In genomic region chr6:85159092-85159760, GRCm38 (mm10) we compare ENCODE assay signal across 9 mouse cellular contexts. TPM values are rescaled to one million over a fixed set of nuclear protein-coding genes. Genes with fewer than 3 reads are reported as not detected.
DNase-seq lines count a peak whose midpoint lies in the region; ATAC-seq and TF ChIP-seq lines count a peak whose summit lies in the region.
"Not testable (repeated sequence)": the region's sequence is repeated elsewhere in the genome, so short reads cannot be mapped to it uniquely, and the experiment has no call there.
"Had no signal": no experiment of that assay in that cellular context is flagged by ENCODE, and none has a peak within 500 bp of the region (broad histone marks: within the 10 kb centered on the region; RNA-seq: fewer than 3 reads in every experiment).

No protein-coding gene starts in this region.

- in situ Hi-C loops in ES-E14 (cut with MboI; ENCODE audit: low sequenced_read_pairs in 2 of 2, unreplicated experiment in 2 of 2) = loop anchor here in 1 of 2 experiments (25.0 kb wide), 1 partner anchor 253 kb away; the partner anchor contains the start of gene Noto

- H3K4me3 ChIP-seq in ES-E14 (ENCODE audit: insufficient read depth in 1 of 2, low read depth in 1 of 2, low read length in 2 of 2, poor library complexity in 1 of 2, severe bottlenecking in 1 of 2); forebrain, embryonic 14.5 days (ENCODE audit: low read depth, low read length); hindbrain, embryonic 12.5 days; lung, postnatal 0 days (ENCODE audit: low read depth, low read length): not testable (repeated sequence)

- WGBS in forebrain, embryonic 14.5 days = 10% methylated on average over 6 of the region's 6 CpGs
- WGBS in hindbrain, embryonic 12.5 days = 18% methylated on average over 6 of the region's 6 CpGs
- 19% methylated on average over 6 of the region's 6 CpGs for WGBS in lung, postnatal 0 days

- H3K9me3 ChIP-seq in ES-E14 (ENCODE audit: control insufficient read depth, insufficient read depth, low read depth, low read length); forebrain, embryonic 14.5 days (replicated peaks; ENCODE audit: control insufficient read depth, low read length); hindbrain, embryonic 12.5 days (replicated peaks); lung, postnatal 0 days (ENCODE audit: low read length): not testable (repeated sequence)

- peak; percentile 40 for DNase-seq in ES-E14 (ENCODE audit: low read depth, low spot score)
- peak; percentile 58 to 71 for DNase-seq in cerebellum, adult 18-20 months
- DNase-seq in forebrain, embryonic 14.5 days (ENCODE audit: low spot score) = peak; percentile 79
- peak; percentile 34 to 71 for DNase-seq in layer of hippocampus, adult 18-20 months (ENCODE audit: low spot score in 2 of 2)
- DNase-seq in lung, postnatal 0 days (ENCODE audit: low spot score) = peak; percentile 52
- DNase-seq in ovary, postnatal 14 days (ENCODE audit: low spot score) = peak; percentile 55
- peak; percentile 53 for DNase-seq in thymus, postnatal 14 days

- not testable (repeated sequence) for TF ChIP-seq EP300 in lung, postnatal 0 days (IDR thresholded peaks at IDR 0.05)

- peak; percentile 76 for TF ChIP-seq CTCF in lung, postnatal 0 days (IDR thresholded peaks at IDR 0.05)

- H3K27ac ChIP-seq in ES-E14 (ENCODE audit: insufficient read depth, low read depth, low read length, poor library complexity, severe bottlenecking); forebrain, embryonic 14.5 days (ENCODE audit: low read depth, low read length); hindbrain, embryonic 12.5 days; lung, postnatal 0 days (ENCODE audit: low read length): not testable (repeated sequence)

- not testable (repeated sequence) for H3K4me2 ChIP-seq in forebrain, embryonic 14.5 days (ENCODE audit: low read length); hindbrain, embryonic 12.5 days (replicated peaks); lung, postnatal 0 days (replicated peaks; ENCODE audit: low read depth, low read length)

- ATAC-seq in forebrain, embryonic 14.5 days = peak; percentile 64
- peak; percentile 42 for ATAC-seq in hindbrain, embryonic 12.5 days (ENCODE audit: low FRiP score)
- peak; percentile 37; the same call in 1 of the 2 replicates for ATAC-seq in lung, postnatal 0 days

- H3K4me1 ChIP-seq in ES-E14 (ENCODE audit: control insufficient read depth in 2 of 2, insufficient read depth in 2 of 2, low read length in 2 of 2, poor library complexity in 1 of 2); forebrain, embryonic 14.5 days (ENCODE audit: control insufficient read depth, insufficient read depth, low read length); lung, postnatal 0 days (ENCODE audit: insufficient read depth, low read depth, low read length): not testable (repeated sequence)
- peaks cover 10% of the 10 kb centered on the region; the same call in 1 of the 2 replicates for H3K4me1 ChIP-seq in hindbrain, embryonic 12.5 days

- not testable (repeated sequence) for H3K27me3 ChIP-seq in forebrain, embryonic 14.5 days (replicated peaks; ENCODE audit: control insufficient read depth, insufficient read depth, low read length); hindbrain, embryonic 12.5 days; lung, postnatal 0 days (replicated peaks; ENCODE audit: insufficient read depth, low read length)

- H3K36me3 ChIP-seq in ES-E14 (ENCODE audit: control insufficient read depth, insufficient read depth, low read length, poor library complexity, severe bottlenecking); forebrain, embryonic 14.5 days (ENCODE audit: control insufficient read depth, insufficient read depth, low read length); hindbrain, embryonic 12.5 days; lung, postnatal 0 days (ENCODE audit: insufficient read depth, low read length): not testable (repeated sequence)

- H3K9ac ChIP-seq in ES-E14 (ENCODE audit: insufficient read depth, low read depth, low read length, poor library complexity, severe bottlenecking); forebrain, embryonic 14.5 days (ENCODE audit: low read length); hindbrain, embryonic 12.5 days; lung, postnatal 0 days (replicated peaks; ENCODE audit: low read depth): not testable (repeated sequence)

TF ChIP-seq in ES-E14, 5 proteins besides CTCF, POLR2A, EP300 and RAD21:
- peak; percentile 39; the same call in 1 of the 2 replicates for TF ChIP-seq ZC3H11A (IDR thresholded peaks at IDR 0.05; ENCODE audit: borderline replicate concordance, low read depth, low read length)

RNA-seq across cellular contexts. Expression of gene Spr, which starts 21.7 kb away (rescaled TPM):
- 75.3 and 83.0 TPM in 2 replicates for total RNA-seq in ES-E14 (2012; rRNA removed)
- polyA plus RNA-seq in forebrain, embryonic 14.5 days (2014; fragmentation: Nextera tagmentation; extraction: Ambion mirVana) = 57.6 and 59.4 TPM in 2 replicates
- polyA plus RNA-seq in hindbrain, embryonic 12.5 days (2016; fragmentation: Nextera tagmentation; extraction: Ambion mirVana) = 23.3 and 31.2 TPM in 2 replicates
- 10 to 100 TPM; 54.5 to 55.2 TPM for total RNA-seq in layer of hippocampus, adult 18-20 months (2021)
- polyA plus RNA-seq in lung, postnatal 0 days (2015; fragmentation: Nextera tagmentation; extraction: Ambion mirVana) = 45.3 and 54.3 TPM in 2 replicates

RNA-seq across cellular contexts. Expression of gene Emx1, which starts 28.0 kb away (rescaled TPM):
- total RNA-seq in ES-E14 (2012; rRNA removed) = 0.37 TPM in 1 of 2 replicates, not detected in the other
- polyA plus RNA-seq in forebrain, embryonic 14.5 days (2014; fragmentation: Nextera tagmentation; extraction: Ambion mirVana) = 61.3 and 68.6 TPM in 2 replicates
- 0.27 TPM in 1 of 2 replicates, not detected in the other for polyA plus RNA-seq in hindbrain, embryonic 12.5 days (2016; fragmentation: Nextera tagmentation; extraction: Ambion mirVana)
- 10 to 100 TPM; 17.0 to 19.3 TPM for total RNA-seq in layer of hippocampus, adult 18-20 months (2021)
- polyA plus RNA-seq in lung, postnatal 0 days (2015; fragmentation: Nextera tagmentation; extraction: Ambion mirVana) = not detected in 2 replicates
- polyA plus RNA-seq: heart, embryonic 14.5 days had no signal

Comparison
In these comparisons a context has a peak if more than half of its experiments do, and no peak if none do; other contexts are left out.
1. RNA of gene Emx1, which starts 28.0 kb away (polyA plus RNA-seq): 61.3 to 68.6 TPM in forebrain, embryonic 14.5 days; 0.27 TPM in hindbrain, embryonic 12.5 days and not detected in lung, postnatal 0 days; every median in the first group is over 10 times any median in the second.
2. Peak in every context shown above with its lines, with median percentiles within 50 percentile points of each other: DNase-seq and ATAC-seq.